9 mouse cellular contexts compared by ENCODE assay signal in the genomic region with DNA sequence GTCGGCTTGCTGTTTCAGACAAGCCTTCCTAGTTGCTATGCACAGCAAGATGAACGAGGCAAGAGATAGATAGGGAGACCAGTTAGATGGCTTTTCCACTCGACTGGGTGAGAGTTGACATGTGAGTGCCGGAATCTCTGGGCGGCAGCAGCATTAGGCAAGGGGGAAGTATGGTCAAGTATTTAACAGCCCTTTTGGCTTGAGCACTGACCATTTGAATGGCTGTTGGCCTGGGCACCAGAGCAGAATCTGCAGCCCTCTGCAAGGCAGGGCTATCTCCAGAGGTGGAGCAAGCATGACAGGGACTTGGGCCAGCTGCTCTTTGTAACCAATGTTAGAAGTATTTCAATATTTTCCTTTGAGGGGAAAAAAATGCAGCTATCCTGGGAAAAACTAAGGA. TPM values are rescaled to one million over a fixed set of nuclear protein-coding genes. Genes with fewer than 3 reads are reported as not detected.
A peak's percentile ranks its signal among the peaks of the same experiment; 100 is the strongest.
DNase-seq lines count a peak whose midpoint lies in the region.
"Had no signal": no experiment of that assay in that cellular context is flagged by ENCODE, and none has a peak within 500 bp of the region (broad histone marks: within the 10 kb centered on the region; RNA-seq: fewer than 3 reads in every experiment).

No protein-coding gene starts in this region.

- peak; percentile 32 for DNase-seq in kidney, adult 9 months
- DNase-seq in kidney, adult 18-20 months, result no peak
- peak; percentile 25 for DNase-seq in gastrocnemius, postnatal 10 days
- DNase-seq in heart, postnatal 14 days, result peak; percentile 32 to 38
- peak; percentile 62 for DNase-seq in lung, postnatal 10 days
- DNase-seq in cerebellum, adult 8-10 months, result no peak
- no peak for DNase-seq in thymus, postnatal 14 days
- DNase-seq in layer of hippocampus, adult 9-11 months, result no peak
- DNase-seq: cerebellum, postnatal 10 days had no signal

- intact Hi-C loops in heart, postnatal 14 days (cut with DNase I), result no loop called here

RNA-seq across cellular contexts. Expression of gene Glcci1, which starts 36.5 kb away (rescaled TPM):
- 10 to 100 TPM in 1 of 2 experiments, 1 to 10 TPM in 1; 9.9 to 12.9 TPM for total RNA-seq in gastrocnemius, postnatal 10 days (2021)
- total RNA-seq in heart, postnatal 14 days (2021), result 10 to 100 TPM; 11.5 to 23.8 TPM

Comparison
In these comparisons a context has a peak if more than half of its experiments do, and no peak if none do; other contexts are left out.
1. DNase-seq: peak in kidney, adult 9 months (single experiment), gastrocnemius, postnatal 10 days (single experiment), heart, postnatal 14 days (2 of 2) and lung, postnatal 10 days (single experiment); none in kidney, adult 18-20 months (single experiment), cerebellum, adult 8-10 months (single experiment), thymus, postnatal 14 days (single experiment) and layer of hippocampus, adult 9-11 months (single experiment).